Mouse (Mus musculus) mouse trophoblast stem cell (cell line): ENCODE measurements at regions not wholly inside any gene's neighbourhood (a gene's known extent, or its start where the extent isn't known, plus 50 kb on each side); places are given as distances from the start of the nearest gene placed in this dataset.
"Not testable (repeated sequence)": the region's sequence is repeated elsewhere in the genome, so short reads cannot be mapped to it uniquely, and the experiment has no call there.

ENCODE experiments used
- in situ Hi-C, 2 experiments: fragments of 300-500 bp; cut with MseI, MboI; formaldehyde crosslinking; loops; 2 replicates in 1 of 2; 3 replicates in 1 of 2; pipeline ENCODE4 v1.15.1; 2025

DNA sequence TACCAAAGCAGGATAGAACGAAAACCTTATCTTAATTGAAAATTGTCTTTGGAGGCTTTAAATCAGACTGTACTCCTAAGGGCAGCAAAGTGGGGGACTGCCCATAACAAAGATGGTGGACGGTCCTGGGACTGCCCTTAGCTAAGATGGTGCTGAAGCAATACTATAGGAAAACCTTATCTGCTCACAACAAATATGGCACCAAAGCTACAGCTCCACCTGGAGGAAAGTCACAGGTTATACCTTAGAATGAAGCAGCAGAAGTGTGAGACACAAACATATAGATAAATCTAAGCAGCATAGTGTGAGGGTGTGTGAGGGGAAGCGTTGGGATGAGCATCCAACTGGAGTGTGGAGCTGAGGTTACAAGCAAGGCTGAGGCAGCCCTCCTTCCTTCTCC, 368.5 kb downstream of the Ets1 start:
- in situ Hi-C loops: no loop called here

DNA sequence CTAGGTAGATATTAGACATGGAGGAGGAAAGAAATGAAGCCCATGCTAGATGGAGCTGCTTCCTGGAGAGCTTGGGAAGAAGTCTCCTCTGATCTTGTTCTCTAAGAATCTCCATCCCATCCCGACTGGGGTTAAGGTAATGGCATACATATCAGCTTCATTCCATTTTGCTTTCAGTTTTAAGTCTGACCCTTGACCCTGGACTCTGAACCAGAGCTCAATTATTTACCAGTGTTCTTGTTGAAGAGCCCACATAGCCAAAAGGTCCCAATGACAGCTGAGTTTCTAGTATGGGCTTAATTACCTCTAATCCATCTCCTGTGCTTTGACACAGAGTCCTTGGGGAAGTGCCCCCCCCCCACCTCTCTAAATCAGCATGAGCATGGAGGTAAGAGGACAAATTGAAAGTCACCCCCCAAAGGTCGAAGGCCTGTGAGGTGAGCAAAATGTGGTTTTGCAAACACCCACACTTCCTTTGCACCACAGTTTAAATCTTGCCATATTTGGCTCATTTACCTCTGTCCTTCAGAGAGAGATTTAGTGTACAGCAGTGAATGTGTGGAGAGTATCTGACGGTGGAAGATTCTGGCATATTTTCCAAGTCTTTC, 371.5 kb downstream of the Ets1 start:
- in situ Hi-C loops: no loop called here

DNA sequence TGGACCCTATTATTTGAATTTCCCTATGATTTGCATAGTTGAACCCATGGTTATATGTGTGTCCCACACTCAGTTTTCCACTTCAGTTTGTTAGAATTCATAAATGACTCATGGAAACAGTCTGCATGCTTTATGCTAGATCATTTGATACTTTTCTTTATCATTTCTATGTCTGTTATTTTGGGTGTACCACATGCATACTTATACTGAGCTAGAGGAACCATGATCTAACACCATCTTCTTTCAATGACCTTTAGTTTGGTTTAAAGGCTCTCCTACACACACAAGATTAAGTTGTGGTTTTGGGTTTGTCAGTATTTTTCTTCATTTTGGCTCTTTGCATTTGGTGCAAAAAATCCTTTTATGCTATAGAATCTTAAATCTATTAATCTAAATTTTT, 375.2 kb downstream of the Ets1 start:
- in situ Hi-C loops: no loop called here

- in situ Hi-C loops: no loop called here
These were observed 399.4 kb downstream of the Ets1 start for GRCm38 (mm10) chr9:33035401-33035800.

DNA sequence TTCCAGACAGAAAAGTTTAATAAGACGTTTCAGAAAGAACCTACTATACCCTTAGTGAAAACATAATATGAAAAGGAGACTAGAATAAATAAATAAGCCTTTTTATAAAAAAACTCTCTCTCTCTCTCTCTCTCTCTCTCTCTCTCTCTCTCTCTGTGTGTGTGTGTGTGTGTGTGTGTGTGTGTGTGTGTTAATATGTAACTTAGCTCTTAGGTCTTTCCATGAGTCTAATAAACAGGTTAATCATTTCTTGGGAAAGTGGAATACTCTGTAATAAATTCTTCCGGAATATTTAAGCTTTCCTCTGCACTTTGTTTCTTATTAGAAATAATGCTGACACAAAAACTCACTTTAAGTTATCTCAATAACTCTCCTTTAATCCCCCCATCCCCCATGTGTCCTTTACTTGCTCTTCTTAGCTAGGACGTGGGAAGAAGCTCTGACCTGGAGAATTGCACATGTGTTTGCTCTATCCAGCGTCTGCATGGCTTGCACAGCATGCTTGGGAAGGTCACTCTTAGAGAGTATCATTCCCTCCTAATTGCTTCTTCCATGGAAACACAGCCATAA, 403.3 kb downstream of the Ets1 start:
- in situ Hi-C loops: no loop called here

- in situ Hi-C loops: no loop called here
These were observed 414.8 kb downstream of the Ets1 start for GRCm38 (mm10) chr9:33050789-33051188.

DNA sequence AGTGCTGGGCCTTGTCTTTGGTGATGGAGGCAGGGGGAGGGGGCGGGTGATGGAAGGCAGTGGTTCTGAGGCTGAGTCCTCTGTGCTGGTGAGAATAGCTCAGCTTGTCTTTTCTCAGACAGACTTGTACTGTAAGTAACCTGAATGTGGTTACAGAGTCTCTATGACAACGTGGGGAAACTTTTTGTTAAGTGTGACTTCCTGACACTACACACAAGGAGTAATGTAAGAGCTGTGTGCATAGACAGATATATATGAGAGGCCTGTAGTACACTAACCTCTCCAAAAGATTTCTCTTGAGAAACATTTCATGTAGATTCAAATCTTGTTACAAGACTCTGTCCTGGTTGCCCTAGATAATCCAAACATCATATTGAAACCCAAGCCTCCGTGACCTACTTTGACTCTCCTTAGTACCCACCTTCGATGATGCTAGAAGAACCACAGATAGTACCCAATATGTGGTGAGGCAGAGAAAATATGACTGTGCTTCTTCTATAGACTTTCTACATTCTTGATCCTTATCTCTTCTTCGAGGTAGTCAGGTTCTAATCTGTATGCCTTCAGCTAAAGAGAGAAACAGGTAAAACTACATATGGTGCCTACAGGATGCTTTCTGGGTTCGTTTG, 424.7 kb downstream of the Ets1 start:
- in situ Hi-C loops: no loop called here

- in situ Hi-C loops: no loop called here
These were observed 426.5 kb downstream of the Ets1 start for GRCm38 (mm10) chr9:33062476-33062875.

- in situ Hi-C loops: no loop called here
These were observed 429.3 kb downstream of the Ets1 start for GRCm38 (mm10) chr9:33065331-33065730.

DNA sequence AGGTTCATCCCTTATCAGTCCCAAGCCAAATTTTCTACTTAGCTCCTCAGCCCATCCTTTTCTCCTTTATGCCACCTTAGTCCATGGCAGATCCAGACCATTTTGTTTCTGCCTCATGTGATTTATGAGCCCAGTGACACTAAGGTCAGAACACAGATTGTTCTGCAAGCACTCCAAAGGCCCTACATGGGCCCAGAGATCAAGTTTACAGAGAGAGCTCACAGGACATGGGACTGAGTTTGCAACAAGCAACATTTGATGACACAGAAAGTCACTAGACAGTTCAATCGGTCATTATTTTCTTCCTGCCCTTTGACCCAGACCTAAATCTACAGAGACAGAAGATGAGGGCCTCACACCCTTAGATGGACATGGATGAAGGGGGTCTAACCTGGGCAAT, 431.5 kb downstream of the Ets1 start:
- in situ Hi-C loops: no loop called here

DNA sequence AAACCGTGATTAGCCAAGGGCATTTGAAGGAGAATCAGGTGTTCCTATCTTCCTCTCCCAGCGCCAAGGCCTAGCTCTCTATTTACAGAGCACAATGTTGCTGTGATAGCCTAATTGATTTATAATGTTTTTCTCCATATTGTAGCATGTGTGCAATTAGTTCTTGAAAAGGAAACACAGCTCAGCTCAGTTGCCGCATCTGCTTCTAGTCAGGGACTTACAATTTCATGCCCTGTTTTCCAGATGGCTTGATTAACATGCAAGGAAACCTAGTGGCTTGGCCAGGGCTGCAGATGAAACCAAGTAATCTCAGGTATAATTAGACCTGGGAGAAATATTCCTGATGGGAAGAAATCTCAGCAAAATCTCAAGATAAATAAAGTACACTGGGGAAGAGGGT, 434.1 kb downstream of the Ets1 start:
- in situ Hi-C loops: no loop called here

GRCm38 (mm10) chr9:33080271-33080670, 444.2 kb downstream of the Ets1 start:
- in situ Hi-C loops: loop anchor here in 1 of 2 experiments (25.0 kb wide), 1 partner anchor 668 kb away; no protein-coding TSS in a partner anchor

DNA sequence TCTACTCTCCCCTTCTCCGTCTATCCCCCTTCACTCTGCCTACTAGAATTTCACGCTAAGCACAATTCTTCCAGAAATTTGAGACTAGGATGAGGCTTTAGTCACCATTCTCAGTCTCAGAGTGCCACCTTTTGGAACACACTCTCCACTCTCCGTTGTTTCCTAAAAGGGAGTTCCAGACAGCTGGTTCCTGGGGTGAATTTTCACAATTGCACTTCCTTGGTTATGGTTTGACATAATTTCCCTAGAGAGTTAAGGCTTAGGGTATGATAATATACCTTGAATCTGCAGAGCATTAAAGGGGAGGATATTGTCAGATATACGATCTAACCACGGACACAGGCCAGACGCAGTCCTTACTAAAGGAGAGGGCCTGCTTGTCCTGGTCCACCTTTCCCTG, 444.8 kb downstream of the Ets1 start:
- in situ Hi-C loops: loop anchor here in 1 of 2 experiments (25.0 kb wide), 1 partner anchor 668 kb away; no protein-coding TSS in a partner anchor

DNA sequence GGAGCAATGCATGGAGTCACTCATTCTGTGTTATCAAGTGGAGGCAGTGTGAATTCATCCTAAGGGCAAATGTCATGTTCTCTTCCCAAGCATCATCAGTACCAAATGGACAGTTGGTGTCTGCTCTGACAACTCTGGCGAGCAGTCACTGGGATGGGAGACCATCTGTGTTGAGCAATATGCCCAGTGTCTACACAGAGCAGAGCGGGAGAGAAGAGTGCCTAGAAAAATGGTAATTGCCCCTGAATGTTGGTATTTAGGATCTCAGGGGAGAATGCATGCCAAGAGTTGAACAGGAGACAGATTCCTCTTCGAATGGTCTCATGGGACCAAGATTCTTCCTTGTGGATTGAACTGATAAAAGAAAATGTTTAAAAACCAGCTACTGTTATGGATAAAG, 454.0 kb downstream of the Ets1 start:
- in situ Hi-C loops: loop anchor here (10.0 to 25.0 kb wide), 2 partner anchors 145 to 678 kb away; no protein-coding TSS in a partner anchor

DNA sequence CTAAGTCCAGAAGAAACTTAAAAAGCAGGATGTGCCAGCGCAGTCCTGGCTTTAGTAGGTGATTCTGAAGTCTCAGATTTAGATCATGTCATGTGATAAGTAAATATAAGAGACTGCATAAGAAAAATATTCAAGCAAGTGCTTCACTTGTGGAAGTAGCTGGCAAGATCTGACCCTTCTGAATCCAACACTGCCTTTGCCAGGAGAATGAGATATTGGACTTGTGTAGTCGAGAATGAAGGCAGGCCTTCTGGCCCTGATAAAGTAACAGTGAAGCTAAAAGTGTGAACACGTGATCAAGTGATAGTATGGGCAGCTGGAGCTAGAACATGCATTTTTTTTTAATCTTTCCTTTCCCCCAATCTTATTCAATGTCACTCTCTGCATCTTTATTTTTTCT, 455.6 kb downstream of the Ets1 start:
- in situ Hi-C loops: loop anchor here (10.0 to 25.0 kb wide), 2 partner anchors 147 to 679 kb away; no protein-coding TSS in a partner anchor

DNA sequence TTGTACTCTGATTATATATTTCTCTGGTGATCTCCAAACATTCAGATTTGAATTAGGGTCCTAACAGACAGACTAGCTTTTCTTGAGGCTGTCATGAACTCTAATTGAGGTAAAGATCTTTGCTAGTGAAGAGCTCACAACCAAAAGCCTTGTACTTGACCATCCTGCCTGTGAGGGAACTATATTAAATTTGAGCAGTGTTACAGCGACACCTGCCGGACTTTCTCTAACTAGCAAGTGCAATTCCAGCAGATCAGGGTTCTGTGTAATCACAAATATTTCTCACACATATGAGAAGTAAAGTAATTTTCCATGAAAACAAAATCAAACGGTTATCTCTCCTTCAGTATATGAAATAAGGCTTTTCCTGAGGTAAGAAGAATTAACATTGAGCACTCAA, 459.6 kb downstream of the Ets1 start:
- in situ Hi-C loops: loop anchor here (5.0 to 25.0 kb wide), 3 partner anchors 151 to 683 kb away; no protein-coding TSS in a partner anchor

DNA sequence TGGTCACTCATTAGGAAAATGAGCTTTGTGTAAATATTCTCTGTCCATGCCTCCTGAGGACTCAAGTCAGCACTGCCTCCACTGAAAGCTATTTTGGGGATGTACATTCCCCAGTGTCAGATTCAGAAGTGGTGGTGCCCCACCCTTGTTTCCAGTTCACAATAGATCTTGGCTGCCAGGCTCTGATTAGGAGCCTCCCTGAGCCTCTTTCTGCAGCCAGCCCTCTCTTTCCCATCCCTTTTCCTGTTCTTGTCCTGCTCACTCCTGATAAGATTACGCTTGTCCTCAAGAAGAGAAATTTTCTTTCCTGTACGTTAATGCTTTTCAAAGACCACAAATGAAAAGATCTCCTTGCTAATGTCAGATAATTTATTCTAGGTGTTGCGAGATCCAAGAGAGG, 465.2 kb downstream of the Ets1 start:
- in situ Hi-C loops: no loop called here

DNA sequence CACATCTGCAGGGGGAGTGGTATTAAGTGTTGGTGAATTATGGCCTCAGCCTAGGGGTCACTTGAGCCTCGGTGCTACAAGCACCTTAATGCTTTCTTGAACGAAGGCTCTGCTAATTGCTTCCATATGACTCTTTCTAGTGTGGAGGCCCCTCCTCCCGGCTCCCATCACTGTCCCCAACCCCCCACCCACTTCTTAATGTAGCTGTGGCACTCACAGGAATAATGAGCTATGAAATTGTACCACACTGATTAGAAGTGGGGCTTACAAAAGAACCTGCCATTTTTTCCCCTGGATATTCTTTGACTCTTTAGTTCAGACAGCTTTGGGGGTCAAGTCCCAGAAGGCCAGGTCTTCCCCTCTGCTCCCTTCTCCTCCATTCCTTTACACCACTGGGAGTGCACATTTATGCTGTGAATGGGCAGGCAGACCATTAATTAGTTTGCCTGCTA, 468.6 kb downstream of the Ets1 start:
- in situ Hi-C loops: no loop called here

GRCm38 (mm10) chr9:33123841-33124240, 487.8 kb downstream of the Ets1 start:
- in situ Hi-C loops: no loop called here

DNA sequence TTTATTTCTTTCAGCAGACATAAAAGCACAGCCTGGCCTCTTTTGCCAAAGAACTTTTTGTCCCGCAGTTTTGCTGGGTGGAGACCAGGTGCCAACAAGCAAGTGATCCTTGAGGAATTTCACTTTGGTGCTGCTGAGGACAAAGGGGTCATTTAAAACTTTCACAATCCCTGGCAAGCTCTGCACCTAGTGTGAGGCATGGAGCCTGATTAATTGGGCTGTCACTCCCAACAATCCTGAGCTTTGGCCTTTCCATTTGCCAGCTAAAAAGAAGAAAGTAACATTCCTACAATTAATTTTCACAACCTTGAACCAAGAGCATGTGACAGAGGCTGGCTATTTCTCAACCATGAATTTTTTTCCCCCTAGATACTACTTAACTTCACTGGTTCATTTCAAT, 516.2 kb downstream of the Ets1 start:
- in situ Hi-C loops: no loop called here

DNA sequence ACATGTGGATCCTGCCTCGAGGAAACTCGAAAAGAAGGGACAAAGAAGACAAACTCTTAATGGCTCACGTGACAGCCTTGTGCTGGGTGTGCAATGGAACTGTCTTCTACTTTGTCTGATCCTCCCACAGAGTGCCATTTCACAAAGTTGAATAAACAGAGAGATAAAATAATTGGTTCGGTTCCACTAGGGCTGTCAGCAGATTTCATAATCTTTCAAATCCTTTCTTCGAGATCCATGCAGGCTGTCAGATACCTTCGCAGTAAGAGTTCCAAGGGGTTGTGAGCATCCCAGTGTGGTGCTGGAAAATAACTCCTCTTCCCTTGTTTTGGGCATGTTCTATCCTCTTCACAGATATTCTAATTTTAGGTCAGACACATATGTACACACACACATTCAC, 532.1 kb downstream of the Ets1 start:
- in situ Hi-C loops: no loop called here

DNA sequence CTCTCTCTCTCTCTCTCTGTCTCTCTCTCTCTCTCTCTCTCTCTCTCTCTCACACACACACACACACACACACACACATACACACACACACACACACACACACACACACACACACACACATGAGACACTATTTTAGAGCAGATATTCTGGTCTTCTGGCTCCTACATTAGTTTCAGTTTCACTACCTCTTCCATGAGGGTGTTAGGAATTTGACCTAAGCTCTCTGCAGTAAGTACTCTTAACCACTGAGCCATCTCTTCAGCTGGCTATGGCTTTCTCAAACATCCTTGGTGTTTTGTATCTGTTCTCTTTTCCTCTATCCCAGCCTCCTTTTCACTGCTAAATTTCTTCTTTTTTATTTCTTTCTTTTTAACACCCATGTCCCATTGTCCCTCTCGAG, 533.1 kb downstream of the Ets1 start:
- in situ Hi-C loops: not testable (repeated sequence)

DNA sequence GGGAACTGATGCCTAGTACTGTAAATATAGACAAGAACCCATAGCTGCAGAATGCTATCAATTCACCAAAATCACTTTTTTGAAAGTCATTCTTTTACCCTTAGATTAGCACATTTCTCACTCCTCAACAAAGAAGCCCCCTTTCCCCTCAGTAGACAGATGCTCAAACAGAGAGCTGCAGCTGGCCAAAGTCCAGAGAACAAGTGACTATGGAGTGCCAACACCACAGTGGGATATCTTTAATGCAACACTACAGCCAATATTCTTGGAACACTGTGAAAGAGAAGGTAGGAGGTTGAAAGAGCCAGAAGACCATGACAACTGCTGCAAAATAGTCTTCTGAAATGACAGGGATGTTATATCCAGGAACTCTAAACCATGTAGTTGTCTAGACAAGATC, 544.0 kb downstream of the Ets1 start:
- in situ Hi-C loops: no loop called here
